Mouse (Mus musculus): Measurements from ENCODE around the gene Larp6. TPM values are rescaled to one million over a fixed set of nuclear protein-coding genes. Genes with fewer than 3 reads are reported as not detected.

Larp6 gene
- total and polyA plus RNA-seq, 3 experiments: not detected

DNA sequence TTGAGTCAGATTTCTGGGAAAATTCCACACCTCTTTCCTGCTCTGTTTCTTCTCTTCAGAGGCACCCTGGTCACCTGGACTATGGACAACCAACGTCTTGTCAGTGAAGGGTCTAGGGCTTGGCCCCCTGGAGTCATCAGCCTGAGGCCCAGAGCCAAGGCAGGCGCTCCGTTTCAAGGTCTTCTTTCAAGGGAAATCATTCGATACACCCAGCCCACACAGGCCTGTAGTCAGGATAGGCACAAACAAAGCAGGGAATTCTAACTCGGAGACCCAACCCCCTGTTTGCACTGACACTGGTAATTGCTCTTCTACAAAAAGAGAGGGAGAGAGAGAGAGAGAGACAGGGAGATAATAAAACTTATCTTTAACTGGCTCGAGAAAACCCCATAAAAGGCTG, 39.2 kb downstream of the Larp6 start:
- in situ Hi-C loops (cut with MboI; ENCODE audit: low pct_ligation_motif_present, low pct_unique_long_range_greater_than_20kb, low sequenced_read_pairs) (loop anchor here (5.0 kb wide), 1 partner anchor 100 kb away; no protein-coding TSS in a partner anchor), dilution Hi-C loops (cut with MboI; ENCODE audit: extremely low pct_ligation_motif_present, extremely low pct_unique_long_range_greater_than_20kb, low sequenced_read_pairs) (no loop called here)
- Histone ChIP-seq H3K27me3 (replicated peaks) (no peaks in the 10 kb centered on the region), H3K4me3 (replicated peaks in 1 of 3; ENCODE audit: low read depth in 2 of 3, low read length in 2 of 3, poor library complexity in 1 of 3) (no peak overlapping the region), H3K36me3 (replicated peaks in 1 of 2; ENCODE audit: control insufficient read depth in 1 of 2, insufficient read depth in 1 of 2, low read length in 1 of 2) (no peaks in the 10 kb centered on the region), H3K27ac (ENCODE audit: insufficient read depth, low read depth) (no peak overlapping the region), H3K4me1 (ENCODE audit: control insufficient read depth in 1 of 2, insufficient read depth in 2 of 2) (no peaks in the 10 kb centered on the region), H3K9me3 (replicated peaks; ENCODE audit: low read length) (peaks cover 3% of the 10 kb centered on the region), H3K79me2 (replicated peaks; ENCODE audit: control insufficient read depth, extremely low read depth, insufficient read depth, poor library complexity, severe bottlenecking) (no peaks in the 10 kb centered on the region), H3K9ac (ENCODE audit: insufficient read depth, low read depth) (no peak overlapping the region), H3K4me2 (ENCODE audit: insufficient read depth, low read depth, poor library complexity, severe bottlenecking) (no peak overlapping the region)
- TF ChIP-seq TBP (conservative IDR thresholded peaks at IDR 0.05; ENCODE audit: low read depth, low read length): no peak
- no peak for TF ChIP-seq USF1 (IDR thresholded peaks at IDR 0.05; ENCODE audit: low read depth, low read length)
- TF ChIP-seq ZC3H11A (IDR thresholded peaks at IDR 0.05; ENCODE audit: low read depth, low read length): no peak
- TF ChIP-seq NELFE (IDR thresholded peaks at IDR 0.05; ENCODE audit: low read depth, low read length): no peak
- TF ChIP-seq RAD21 (IDR thresholded peaks at IDR 0.05; ENCODE audit: low read depth, low read length): no peak
- TF ChIP-seq ZKSCAN1 (IDR thresholded peaks at IDR 0.05; ENCODE audit: borderline replicate concordance, low read depth, low read length): no peak
- TF ChIP-seq E2F4 (IDR thresholded peaks at IDR 0.05; ENCODE audit: insufficient replicate concordance, low read depth, low read length): no peak
- TF ChIP-seq ZMIZ1 (IDR thresholded peaks at IDR 0.05; ENCODE audit: low read depth, low read length): no peak
- TF ChIP-seq ELF1 (IDR thresholded peaks at IDR 0.05; ENCODE audit: low read depth, low read length): no peak
- no peak for TF ChIP-seq EP300 (IDR thresholded peaks at IDR 0.05; ENCODE audit: low read length)
- TF ChIP-seq PAX5 (IDR thresholded peaks at IDR 0.05; ENCODE audit: low read length): no peak
- no peak for TF ChIP-seq MXI1 (IDR thresholded peaks at IDR 0.05; ENCODE audit: low read depth, low read length)
- DNase-seq (ENCODE audit: extremely low read depth): no peak

DNA sequence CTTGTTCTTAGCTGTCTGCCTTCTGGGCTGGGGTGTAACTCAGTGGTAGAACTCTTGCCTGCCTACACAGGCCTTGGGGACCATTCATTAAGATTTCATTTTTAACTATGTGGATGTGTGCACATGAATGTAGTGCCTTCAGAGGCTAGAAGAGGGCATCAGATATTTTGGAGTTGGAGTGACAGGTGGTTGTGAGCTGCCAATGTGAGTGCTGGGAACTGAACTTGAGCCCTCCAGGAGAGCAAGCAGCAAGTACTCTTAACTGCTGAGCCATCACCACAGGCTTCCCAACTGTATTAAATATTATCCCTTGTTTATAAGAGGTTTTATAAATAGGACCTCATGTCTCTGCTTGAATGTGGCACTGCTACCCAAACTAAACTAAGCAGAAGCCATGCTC, 39.8 kb downstream of the Larp6 start:
- Histone ChIP-seq H3K79me2 (replicated peaks; ENCODE audit: control insufficient read depth, extremely low read depth, insufficient read depth, poor library complexity, severe bottlenecking) (no peaks in the 10 kb centered on the region), H3K9me3 (replicated peaks; ENCODE audit: low read length) (peaks cover 3% of the 10 kb centered on the region), H3K9ac (ENCODE audit: insufficient read depth, low read depth) (no peak overlapping the region), H3K27me3 (replicated peaks) (no peaks in the 10 kb centered on the region), H3K4me3 (replicated peaks in 1 of 3; ENCODE audit: low read depth in 2 of 3, low read length in 2 of 3, poor library complexity in 1 of 3) (no peak overlapping the region), H3K4me2 (ENCODE audit: insufficient read depth, low read depth, poor library complexity, severe bottlenecking) (no peak overlapping the region), H3K4me1 (ENCODE audit: control insufficient read depth in 1 of 2, insufficient read depth in 2 of 2) (peaks cover 0 to 5% of the 10 kb centered on the region in 2 experiments; a peak in 2 of 4 replicates), H3K27ac (ENCODE audit: insufficient read depth, low read depth) (no peak overlapping the region), H3K36me3 (replicated peaks in 1 of 2; ENCODE audit: control insufficient read depth in 1 of 2, insufficient read depth in 1 of 2, low read length in 1 of 2) (no peaks in the 10 kb centered on the region)
- dilution Hi-C loops (cut with MboI; ENCODE audit: extremely low pct_ligation_motif_present, extremely low pct_unique_long_range_greater_than_20kb, low sequenced_read_pairs) (no loop called here), in situ Hi-C loops (cut with MboI; ENCODE audit: low pct_ligation_motif_present, low pct_unique_long_range_greater_than_20kb, low sequenced_read_pairs) (loop anchor here (5.0 kb wide), 1 partner anchor 100 kb away; no protein-coding TSS in a partner anchor)
- DNase-seq (ENCODE audit: extremely low read depth): no peak
- TF ChIP-seq ZKSCAN1 (IDR thresholded peaks at IDR 0.05; ENCODE audit: borderline replicate concordance, low read depth, low read length): no peak
- no peak for TF ChIP-seq USF2 (conservative IDR thresholded peaks at IDR 0.05; ENCODE audit: low read depth, low read length)
- TF ChIP-seq ETS1 (conservative IDR thresholded peaks at IDR 0.05; ENCODE audit: low read depth, low read length): no peak

DNA sequence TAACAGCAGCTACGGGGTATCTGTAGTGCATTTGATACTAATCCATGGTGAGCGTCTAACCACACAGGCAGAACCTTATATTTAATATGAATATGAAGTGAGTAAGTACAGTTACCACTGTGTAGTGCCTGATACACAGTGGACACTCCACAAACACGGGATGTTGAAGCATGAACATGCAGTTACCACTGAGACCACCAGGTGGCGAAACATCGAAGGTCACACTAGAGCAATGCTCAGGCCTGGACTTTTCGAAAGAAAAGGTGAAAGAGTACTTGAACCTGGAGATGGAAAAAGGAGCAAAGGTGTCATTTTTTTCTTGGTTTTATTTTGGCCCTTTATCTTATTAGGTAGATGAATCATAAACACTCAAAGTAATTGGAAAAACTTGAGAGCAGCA, 43.5 kb downstream of the Larp6 start:
- in situ Hi-C loops (cut with MboI; ENCODE audit: low pct_ligation_motif_present, low pct_unique_long_range_greater_than_20kb, low sequenced_read_pairs): no loop called here

More for the DNA sequence above, 43.5 kb downstream of the Larp6 start:
- Histone ChIP-seq H3K27me3 (replicated peaks) (no peaks in the 10 kb centered on the region), H3K4me2 (ENCODE audit: insufficient read depth, low read depth, poor library complexity, severe bottlenecking) (no peak overlapping the region), H3K4me1 (ENCODE audit: control insufficient read depth in 1 of 2, insufficient read depth in 2 of 2) (peaks cover 0 to 9% of the 10 kb centered on the region in 2 experiments; a peak in 2 of 4 replicates), H3K27ac (ENCODE audit: insufficient read depth, low read depth) (no peak overlapping the region), H3K9me3 (replicated peaks; ENCODE audit: low read length) (peaks cover 2% of the 10 kb centered on the region), H3K79me2 (replicated peaks; ENCODE audit: control insufficient read depth, extremely low read depth, insufficient read depth, poor library complexity, severe bottlenecking) (no peaks in the 10 kb centered on the region), H3K36me3 (replicated peaks in 1 of 2; ENCODE audit: control insufficient read depth in 1 of 2, insufficient read depth in 1 of 2, low read length in 1 of 2) (no peaks in the 10 kb centered on the region), H3K9ac (ENCODE audit: insufficient read depth, low read depth) (no peak overlapping the region), H3K4me3 (replicated peaks in 1 of 3; ENCODE audit: low read depth in 2 of 3, low read length in 2 of 3, poor library complexity in 1 of 3) (no peak overlapping the region)
- TF ChIP-seq CTCF (conservative IDR thresholded peaks at IDR 0.05 in 1 of 2, IDR thresholded peaks at IDR 0.05 in 1 of 2; ENCODE audit: low read depth in 2 of 2, low read length in 2 of 2) (peak; percentile 73 to 82), SMC3 (IDR thresholded peaks at IDR 0.05; ENCODE audit: low read depth, low read length) (peak; percentile 89), RAD21 (IDR thresholded peaks at IDR 0.05; ENCODE audit: low read depth, low read length) (peak; percentile 46), RCOR1 (conservative IDR thresholded peaks at IDR 0.05; ENCODE audit: low read depth, low read length) (no peak), ZC3H11A (IDR thresholded peaks at IDR 0.05; ENCODE audit: low read depth, low read length) (peak; percentile 13; the same call in 1 of the 2 replicates)
- dilution Hi-C loops (cut with MboI; ENCODE audit: extremely low pct_ligation_motif_present, extremely low pct_unique_long_range_greater_than_20kb, low sequenced_read_pairs): no loop called here
- peak; percentile 55 for DNase-seq (ENCODE audit: extremely low read depth)
